Mouse (Mus musculus) hindbrain, embryonic 14.5 days (tissue): ENCODE measurements around the gene Phf21a. TPM values are rescaled to one million over a fixed set of nuclear protein-coding genes. Genes with fewer than 3 reads are reported as not detected.

Experiments
- ATAC-seq: fragments of 200-750 bp; cut with Nextera tagmentation; 2 replicates; pipeline ENCODE4 v1.8.0; 2017; ENCODE audit warnings: moderate number of reproducible peaks, mild to moderate bottlenecking, moderate TSS enrichment, moderate library complexity; ENCODE audit not compliant: low FRiP score
- DNase-seq: peaks from one replicate; pipeline ENCODE4 v3.0.0-alpha.2; 2015; ENCODE audit warnings: low spot score
- H3K27ac ChIP-seq: fragments of 300-500 bp; sonication (generic); 2 replicates; pipeline ENCODE4 v1.5.1; 2014; ENCODE audit warnings: mild to moderate bottlenecking, moderate library complexity
- H3K27me3 ChIP-seq: fragments of 300-500 bp; sonication (generic); 2 replicates; pipeline ENCODE4 v1.6.1; 2014; ENCODE audit warnings: mild to moderate bottlenecking, low read length, mixed read lengths; ENCODE audit not compliant: control insufficient read depth, insufficient read depth
- H3K36me3 ChIP-seq: fragments of 300-500 bp; sonication (generic); replicated peaks from 2 replicates; pipeline ENCODE4 v1.6.1; 2014; ENCODE audit not compliant: control insufficient read depth, insufficient read depth
- H3K4me1 ChIP-seq: fragments of 300-500 bp; sonication (generic); replicated peaks from 2 replicates; pipeline ENCODE4 v1.6.1; 2014; ENCODE audit warnings: antibody characterized with exemption, low read length, mixed read lengths; ENCODE audit not compliant: control insufficient read depth, insufficient read depth
- H3K4me2 ChIP-seq: fragments of 300-500 bp; sonication (generic); replicated peaks from 2 replicates; pipeline ENCODE4 v1.6.1; 2014; ENCODE audit warnings: mild to moderate bottlenecking, moderate library complexity
- H3K4me3 ChIP-seq: fragments of 300-500 bp; sonication (generic); replicated peaks from 2 replicates; pipeline ENCODE4 v1.5.1; 2014; ENCODE audit warnings: mild to moderate bottlenecking, low read length
- H3K9ac ChIP-seq: fragments of 300-500 bp; sonication (generic); 2 replicates; pipeline ENCODE4 v1.6.1; 2014
- H3K9me3 ChIP-seq: fragments of 300-500 bp; sonication (generic); 2 replicates; pipeline ENCODE4 v1.6.1; 2016; ENCODE audit warnings: low read length; ENCODE audit not compliant: control insufficient read depth
- WGBS: fragments of 180-500 bp; shearing (Covaris S2); extraction: QIAGEN DNeasy Blood & Tissue Kit; methylation state at CpG from one replicate; pipeline ENCODE4 v1.1.7; 2014; 5-methylcytosine and 5-hydroxymethylcytosine counted together
- polyA plus RNA-seq: library from polyadenylated mRNA; unstranded; fragments of >200 nt; fragmentation: Nextera tagmentation; extraction: Ambion mirVana; gene quantifications from 2 replicates; pipeline ENCODE4 v1.2.1, GENCODE M21; 2014

Phf21a gene
- 29.6 and 32.2 TPM in 2 replicates for polyA plus RNA-seq

DNA sequence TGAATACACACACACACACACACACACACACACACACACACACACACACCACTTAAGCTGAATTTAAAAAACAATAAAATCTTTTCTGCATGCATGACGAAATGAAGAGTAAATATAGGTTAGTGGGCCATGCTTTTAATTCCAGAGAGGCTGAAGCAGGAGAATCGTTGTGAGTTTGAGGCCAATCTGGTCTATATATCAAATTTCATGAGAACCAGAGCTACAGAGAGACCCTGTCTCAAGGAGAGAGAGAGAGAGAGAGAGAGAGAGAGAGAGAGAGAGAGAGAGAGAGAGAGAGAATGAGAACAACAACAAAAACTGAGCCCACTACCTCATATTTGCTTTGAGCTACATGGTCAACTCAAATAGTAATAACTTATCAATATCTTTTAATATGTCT lies at the start of gene Phf21a:
Gene Phf21a (plus strand): TSS at position 301 of the 400 bp plus-strand sequence.
- H3K9ac ChIP-seq = no peak within 1 kb of the TSS
- 0 out of 2 replicates have a peak within 1 kb of the TSS, but pooled peaks have one; percentile 28 for H3K27ac ChIP-seq
- no peaks in the 10 kb centered on the region for H3K27me3 ChIP-seq
- 0 out of 2 replicates have a peak, but pooled peaks cover 2% of the 10 kb centered on the region for H3K36me3 ChIP-seq
- DNase-seq (no peak), ATAC-seq (no peak)
- no peak within 1 kb of the TSS for H3K4me2 ChIP-seq
- H3K4me1 ChIP-seq = no peaks in the 10 kb centered on the region
- no peak within 1 kb of the TSS for H3K4me3 ChIP-seq
- 86% methylated on average over 2 of the region's 2 CpGs for WGBS
- no peaks in the 10 kb centered on the region for H3K9me3 ChIP-seq

- no peaks in the 10 kb centered on the region for H3K9me3 ChIP-seq
- H3K27me3 ChIP-seq = no peaks in the 10 kb centered on the region
- DNase-seq (no peak), ATAC-seq (no peak)
- no peak overlapping the region for H3K9ac ChIP-seq
- no peak overlapping the region for H3K4me2 ChIP-seq
- no peak overlapping the region for H3K27ac ChIP-seq
- no peaks in the 10 kb centered on the region for H3K36me3 ChIP-seq
- H3K4me1 ChIP-seq = no peaks in the 10 kb centered on the region
- WGBS = 79% methylated on average over 12 of the region's 12 CpGs
- no peak overlapping the region for H3K4me3 ChIP-seq
Measured at GRCm38 (mm10) chr2:92043285-92043684, 49.6 kb upstream of the Phf21a start.

DNA sequence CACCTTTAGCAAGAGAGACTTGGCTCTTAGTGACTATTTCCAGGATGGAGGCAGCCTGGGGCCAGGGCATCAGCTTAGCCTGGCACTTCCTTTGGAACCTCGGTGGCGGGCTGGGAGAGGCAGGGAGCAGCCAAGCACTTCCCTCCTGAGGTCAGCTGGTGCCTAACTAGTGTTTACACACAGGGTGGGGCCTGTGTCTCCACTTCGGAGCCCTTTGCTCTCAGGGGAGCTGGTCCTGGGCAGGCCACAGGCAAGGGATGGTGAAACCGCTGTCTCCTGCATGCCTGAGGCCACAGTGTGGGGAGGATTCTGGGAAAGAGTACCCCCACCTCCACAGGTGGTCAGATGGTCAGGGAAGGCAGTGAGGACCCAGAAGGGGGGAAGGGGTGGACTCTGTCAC lies 45.3 kb upstream of the Phf21a start:
- H3K4me2 ChIP-seq = no peak overlapping the region
- H3K9me3 ChIP-seq = no peaks in the 10 kb centered on the region
- H3K4me3 ChIP-seq = no peak overlapping the region
- no peaks in the 10 kb centered on the region for H3K27me3 ChIP-seq
- ATAC-seq (no peak), DNase-seq (no peak)
- H3K36me3 ChIP-seq = no peaks in the 10 kb centered on the region
- H3K9ac ChIP-seq = no peak overlapping the region
- no peak overlapping the region for H3K27ac ChIP-seq
- no peaks in the 10 kb centered on the region for H3K4me1 ChIP-seq
- WGBS = 44% methylated on average over 4 of the region's 4 CpGs

- Histone ChIP-seq H3K4me3 (no peak overlapping the region), H3K27me3 (no peaks in the 10 kb centered on the region), H3K36me3 (no peaks in the 10 kb centered on the region), H3K9me3 (no peaks in the 10 kb centered on the region), H3K4me1 (no peaks in the 10 kb centered on the region), H3K4me2 (no peak overlapping the region), H3K9ac (no peak overlapping the region), H3K27ac (no peak overlapping the region)
- no peak for DNase-seq
- ATAC-seq = no peak
- 78% methylated on average over 9 of the region's 9 CpGs for WGBS
Measured at GRCm38 (mm10) chr2:92048034-92048690, 44.8 kb upstream of the Phf21a start.

DNA sequence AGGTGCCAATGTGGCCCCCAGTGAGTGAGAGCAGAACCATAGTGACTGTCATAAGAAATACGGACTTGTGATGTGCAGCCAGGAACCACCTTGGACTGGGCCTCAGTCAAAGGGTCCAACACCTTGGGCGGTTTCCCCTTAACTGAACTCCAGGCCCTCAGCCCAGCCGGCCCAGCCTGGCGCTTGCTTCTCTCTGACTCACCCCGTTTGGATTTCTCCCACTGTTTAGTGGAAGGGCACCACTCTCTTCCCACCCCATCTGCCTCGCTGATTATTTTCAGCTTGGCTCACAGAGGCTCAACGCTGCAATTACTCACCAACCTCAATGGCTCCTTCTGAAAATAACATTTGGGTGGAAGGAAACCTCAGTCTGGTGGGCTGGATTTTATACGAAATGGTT lies 40.7 kb upstream of the Phf21a start:
- Histone ChIP-seq H3K36me3 (no peaks in the 10 kb centered on the region), H3K4me3 (no peak overlapping the region), H3K9me3 (no peaks in the 10 kb centered on the region), H3K9ac (no peak overlapping the region), H3K4me2 (no peak overlapping the region), H3K4me1 (peaks cover 8% of the 10 kb centered on the region; the same call in 1 of the 2 replicates), H3K27me3 (peaks cover 28% of the 10 kb centered on the region), H3K27ac (no peak overlapping the region)
- DNase-seq (no peak), ATAC-seq (no peak)
- WGBS = 85% methylated on average over 8 of the region's 8 CpGs

GRCm38 (mm10) chr2:92052754-92053153 lies 40.2 kb upstream of the Phf21a start:
- Histone ChIP-seq H3K4me2 (no peak overlapping the region), H3K9me3 (no peaks in the 10 kb centered on the region), H3K4me1 (peaks cover 8% of the 10 kb centered on the region; the same call in 1 of the 2 replicates), H3K27me3 (peaks cover 29% of the 10 kb centered on the region), H3K9ac (no peak overlapping the region), H3K4me3 (no peak overlapping the region), H3K27ac (no peak overlapping the region), H3K36me3 (no peaks in the 10 kb centered on the region)
- DNase-seq (no peak), ATAC-seq (no peak)
- WGBS = 65% methylated on average over 2 of the region's 2 CpGs

DNA sequence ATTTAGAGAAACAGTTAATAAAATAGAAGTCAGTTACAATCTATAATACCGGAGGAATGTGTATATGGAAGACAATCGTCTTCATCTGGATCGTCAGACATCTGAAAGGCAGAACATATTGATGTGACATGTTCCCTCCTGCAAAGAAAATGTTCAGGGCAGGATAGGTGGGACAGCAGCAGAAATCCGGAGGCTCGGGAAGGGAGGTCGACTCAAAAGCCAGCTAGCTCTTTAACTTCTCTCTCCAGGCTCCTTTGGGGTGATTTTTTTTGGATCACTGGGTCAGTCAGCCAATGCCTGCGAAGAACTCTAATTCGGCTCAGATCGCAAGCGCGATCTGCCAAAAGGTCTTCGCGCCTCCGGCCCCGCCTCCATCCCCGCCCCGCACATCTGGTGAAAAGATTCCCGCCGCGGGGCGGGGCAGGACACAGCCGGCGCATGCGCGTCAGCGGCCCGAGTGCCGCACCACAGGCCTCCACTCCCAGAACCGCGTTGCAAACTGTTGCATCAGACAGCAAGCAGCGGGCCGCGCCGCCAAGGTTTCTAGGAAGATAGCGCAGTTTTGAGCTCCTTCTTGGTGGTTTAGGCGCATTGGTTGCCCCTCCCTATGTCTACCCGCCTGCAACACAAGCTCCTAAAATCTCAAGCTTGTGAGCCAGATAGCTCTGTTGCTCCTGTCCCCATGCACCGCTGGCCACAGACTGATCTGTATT lies 37.7 kb upstream of the Phf21a start:
- peak overlapping the region; percentile 67 for H3K4me2 ChIP-seq
- DNase-seq (peak; percentile 86), ATAC-seq (peak; percentile 61)
- H3K9me3 ChIP-seq = no peaks in the 10 kb centered on the region
- H3K4me1 ChIP-seq = peaks cover 15% of the 10 kb centered on the region; the same call in 1 of the 2 replicates
- WGBS = 4% methylated on average over 38 of the region's 38 CpGs
- H3K27ac ChIP-seq = no peak overlapping the region
- H3K9ac ChIP-seq = peak overlapping the region; percentile 44
- H3K4me3 ChIP-seq = peak overlapping the region; percentile 29
- peaks cover 29% of the 10 kb centered on the region for H3K27me3 ChIP-seq
- H3K36me3 ChIP-seq = no peaks in the 10 kb centered on the region

DNA sequence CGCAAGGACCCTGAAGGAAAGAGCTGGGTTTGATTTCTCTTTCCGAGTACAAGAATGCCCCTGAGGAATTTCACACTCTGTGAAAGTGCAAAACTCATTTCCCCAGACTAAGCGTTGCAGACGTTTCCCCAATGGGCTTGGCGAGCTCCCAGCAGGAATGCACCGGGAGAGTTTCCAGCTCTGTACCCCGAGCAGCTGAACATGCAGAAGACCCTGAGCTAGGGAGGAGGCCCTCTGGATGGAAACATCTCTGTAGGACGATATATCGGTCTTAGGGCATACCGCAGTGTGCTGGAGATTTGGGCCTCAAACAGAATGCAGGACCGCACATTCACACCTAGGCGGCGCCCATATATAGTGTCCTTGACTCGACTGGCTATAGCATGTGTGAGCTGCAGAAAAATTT lies 37.1 kb upstream of the Phf21a start:
- Histone ChIP-seq H3K9ac (peak overlapping the region; percentile 44), H3K9me3 (no peaks in the 10 kb centered on the region), H3K36me3 (no peaks in the 10 kb centered on the region), H3K4me3 (peak overlapping the region; percentile 29), H3K4me2 (peak overlapping the region; percentile 67), H3K27me3 (peaks cover 33% of the 10 kb centered on the region), H3K27ac (no peak overlapping the region), H3K4me1 (peaks cover 15% of the 10 kb centered on the region; the same call in 1 of the 2 replicates)
- ATAC-seq = peak; percentile 44; the same call in 1 of the 2 replicates
- peak; percentile 69 for DNase-seq
- WGBS = 4% methylated on average over 14 of the region's 14 CpGs

GRCm38 (mm10) chr2:92056760-92057159 lies 36.2 kb upstream of the Phf21a start:
- Histone ChIP-seq H3K27me3 (peaks cover 36% of the 10 kb centered on the region), H3K9ac (no peak overlapping the region), H3K4me2 (no peak overlapping the region), H3K27ac (no peak overlapping the region), H3K4me1 (peaks cover 15% of the 10 kb centered on the region; the same call in 1 of the 2 replicates), H3K36me3 (no peaks in the 10 kb centered on the region), H3K4me3 (no peak overlapping the region), H3K9me3 (no peaks in the 10 kb centered on the region)
- DNase-seq = no peak
- no peak for ATAC-seq
- 81% methylated on average over 13 of the region's 13 CpGs for WGBS
